Mouse (Mus musculus) erythroblast, embryonic 14.5 days (primary cell): ENCODE data around the gene Abhd17b.

Experiments used
- GATA1 ChIP-seq: IDR thresholded peaks from 2 replicates; pipeline ENCODE4 v1.6.1; 2012; ENCODE audit warnings: low read length, inconsistent platforms, mixed read lengths
- TAL1 ChIP-seq: IDR thresholded peaks from 3 replicates; pipeline ENCODE4 v1.6.1; 2012; ENCODE audit warnings: low read length, inconsistent platforms, mixed read lengths

DNA sequence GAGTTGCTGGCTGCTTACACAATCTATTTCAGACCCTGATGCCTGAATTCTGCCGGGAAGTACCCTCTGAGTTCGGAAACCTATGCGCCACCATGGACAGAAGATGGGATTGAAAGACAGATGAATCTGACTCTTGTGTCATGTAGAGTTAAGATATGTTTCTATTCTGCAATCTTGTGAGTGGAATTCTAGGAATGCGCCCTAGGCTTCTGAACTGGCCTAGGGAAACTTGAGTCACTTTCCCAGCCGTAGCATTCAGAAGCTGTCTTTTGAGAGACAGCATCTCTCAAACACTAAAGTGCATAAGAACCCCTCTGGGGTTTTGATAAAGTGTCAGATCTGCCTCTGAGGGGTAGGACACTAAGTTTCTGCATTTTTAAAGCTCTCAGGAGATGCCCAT lies 78.9 kb downstream of the Abhd17b start:
- no peak for TF ChIP-seq GATA1
- no peak for TF ChIP-seq TAL1
